ENCODE assay signal across 14 mouse cellular contexts in genomic region chr6:34868507-34869217, GRCm38 (mm10). TPM values are rescaled to one million over a fixed set of nuclear protein-coding genes. Genes with fewer than 3 reads are reported as not detected.
DNase-seq lines count a peak whose midpoint lies in the region; ATAC-seq and TF ChIP-seq lines count a peak whose summit lies in the region.
"Had no signal": no experiment of that assay in that cellular context is flagged by ENCODE, and none has a peak within 500 bp of the region (broad histone marks: within the 10 kb centered on the region; RNA-seq: fewer than 3 reads in every experiment).

No protein-coding gene starts in this region.

- ATAC-seq in erythroblast, adult 5-6 weeks (replicated peaks; ENCODE audit: low FRiP score, poor library complexity, severe bottlenecking) = no peak; the same call in 1 of the 2 replicates
- ATAC-seq in kidney, postnatal 0 days (replicated peaks; ENCODE audit: low FRiP score, low read depth) = no peak
- ATAC-seq in CD4-positive, CD25-positive, alpha-beta regulatory T cell, adult 4 months = peak; percentile 3
- ATAC-seq in liver, embryonic 12.5 days = peak; percentile 46
- ATAC-seq: Patski had no signal

- H3K4me1 ChIP-seq in erythroblast, embryonic 14.5 days (ENCODE audit: control insufficient read depth) = peaks cover 78% of the 10 kb centered on the region
- H3K4me1 ChIP-seq in kidney, postnatal 0 days (replicated peaks; ENCODE audit: insufficient read depth, low read length) = peaks cover 7% of the 10 kb centered on the region
- peaks cover 90% of the 10 kb centered on the region for H3K4me1 ChIP-seq in liver, embryonic 12.5 days

- 73% methylated on average over 20 of the region's 20 CpGs for WGBS in kidney, postnatal 0 days
- 40% methylated on average over 20 of the region's 20 CpGs for WGBS in liver, embryonic 12.5 days (ENCODE audit: insufficient replicate concordance)

- no peak overlapping the region for H3K9ac ChIP-seq in kidney, postnatal 0 days (ENCODE audit: low read depth, low read length)
- peak overlapping the region; percentile 62 for H3K9ac ChIP-seq in liver, embryonic 12.5 days
- H3K9ac ChIP-seq: midbrain, embryonic 12.5 days had no signal

- peak overlapping the region; percentile 49 for H3K4me3 ChIP-seq in erythroblast, embryonic 14.5 days (replicated peaks)
- no peak overlapping the region for H3K4me3 ChIP-seq in kidney, postnatal 0 days (replicated peaks; ENCODE audit: low read depth, low read length)
- H3K4me3 ChIP-seq in liver, embryonic 12.5 days = peak overlapping the region; percentile 12; the same call in 1 of the 2 replicates
- H3K4me3 ChIP-seq: midbrain, embryonic 12.5 days had no signal

- DNase-seq in kidney, postnatal 0 days (ENCODE audit: low spot score) = no peak
- DNase-seq in kidney, postnatal 14 days = no peak
- no peak for DNase-seq in T-cell, adult 2 months (ENCODE audit: low spot score)
- DNase-seq in gastrocnemius, postnatal 4 days (ENCODE audit: low spot score in 2 of 2) = no peak
- DNase-seq: cerebellum, postnatal 36 days; kidney, postnatal 10 days had no signal

- TF ChIP-seq CTCF in kidney, postnatal 0 days (IDR thresholded peaks at IDR 0.05; ENCODE audit: low read depth) = no peak

- H3K27me3 ChIP-seq in erythroblast, embryonic 14.5 days (ENCODE audit: control insufficient read depth) = no peaks in the 10 kb centered on the region
- H3K27me3 ChIP-seq in kidney, postnatal 0 days (ENCODE audit: insufficient read depth, low read length) = no peaks in the 10 kb centered on the region
- no peaks in the 10 kb centered on the region for H3K27me3 ChIP-seq in liver, embryonic 12.5 days (replicated peaks)
- H3K27me3 ChIP-seq: midbrain, embryonic 12.5 days; Patski had no signal

- H3K4me2 ChIP-seq in kidney, postnatal 0 days (ENCODE audit: low read length) = no peak overlapping the region
- H3K4me2 ChIP-seq in liver, embryonic 12.5 days = peak overlapping the region; percentile 64
- H3K4me2 ChIP-seq: midbrain, embryonic 12.5 days had no signal

- H3K9me3 ChIP-seq in erythroblast, embryonic 14.5 days (ENCODE audit: control insufficient read depth, low read length) = no peaks in the 10 kb centered on the region
- H3K9me3 ChIP-seq in kidney, postnatal 0 days (replicated peaks; ENCODE audit: low read length) = no peaks in the 10 kb centered on the region
- H3K9me3 ChIP-seq in liver, embryonic 12.5 days (replicated peaks) = no peaks in the 10 kb centered on the region
- H3K9me3 ChIP-seq: midbrain, embryonic 12.5 days had no signal

- peak overlapping the region; percentile 10; the same call in 1 of the 2 replicates for H3K27ac ChIP-seq in kidney, postnatal 0 days
- H3K27ac ChIP-seq in liver, embryonic 12.5 days = peak overlapping the region; percentile 92
- H3K27ac ChIP-seq: midbrain, embryonic 12.5 days had no signal

- peaks cover 28% of the 10 kb centered on the region for H3K36me3 ChIP-seq in erythroblast, embryonic 14.5 days (ENCODE audit: control insufficient read depth)
- no peaks in the 10 kb centered on the region for H3K36me3 ChIP-seq in kidney, postnatal 0 days (ENCODE audit: insufficient read depth, low read length)
- H3K36me3 ChIP-seq in liver, embryonic 12.5 days = peaks cover 14% of the 10 kb centered on the region

RNA-seq across cellular contexts. Expression of gene Tmem140, which starts 5.7 kb away (rescaled TPM):
- 0.01 TPM in 1 of 2 replicates, not detected in the other for polyA plus RNA-seq in erythroblast, embryonic 14.5 days (2012)
- 45.5 and 64.6 TPM in 2 replicates for total RNA-seq in erythroblast, adult 5-6 weeks (2015; ENCODE audit: low replicate concordance)
- total RNA-seq in erythroblast, adult 5-6 weeks (2017; ENCODE audit: low replicate concordance) = 56.7 and 80.9 TPM in 2 replicates
- polyA plus RNA-seq in kidney, postnatal 0 days (2015; fragmentation: Nextera tagmentation; extraction: Ambion mirVana) = 6.2 and 7.3 TPM in 2 replicates
- polyA plus RNA-seq in CD4-positive, CD25-positive, alpha-beta regulatory T cell, adult 4 months (2017; shearing (Covaris generic)) = 10 to 100 TPM; 21.8 to 22.6 TPM
- polyA plus RNA-seq in liver, embryonic 12.5 days (2016; fragmentation: Nextera tagmentation; extraction: Ambion mirVana) = 2.6 and 3.7 TPM in 2 replicates
- 1 to 10 TPM; 8.6 to 9.7 TPM for total RNA-seq in gastrocnemius, postnatal 4 days (2021)

RNA-seq across cellular contexts. Expression of gene Cyren, which starts 9.2 kb away (rescaled TPM):
- polyA plus RNA-seq in erythroblast, embryonic 14.5 days (2012) = 0.88 and 1.4 TPM in 2 replicates
- 4.0 and 8.1 TPM in 2 replicates for total RNA-seq in erythroblast, adult 5-6 weeks (2015; ENCODE audit: low replicate concordance)
- total RNA-seq in erythroblast, adult 5-6 weeks (2017; ENCODE audit: low replicate concordance) = 5.8 and 9.8 TPM in 2 replicates
- 9.6 and 9.9 TPM in 2 replicates for polyA plus RNA-seq in kidney, postnatal 0 days (2015; fragmentation: Nextera tagmentation; extraction: Ambion mirVana)
- polyA plus RNA-seq in CD4-positive, CD25-positive, alpha-beta regulatory T cell, adult 4 months (2017; shearing (Covaris generic)) = 1 to 10 TPM; 5.0 to 5.9 TPM
- polyA plus RNA-seq in liver, embryonic 12.5 days (2016; fragmentation: Nextera tagmentation; extraction: Ambion mirVana) = 16.0 and 16.5 TPM in 2 replicates
- 1 to 10 TPM; 7.9 TPM for total RNA-seq in gastrocnemius, postnatal 4 days (2021)

RNA-seq across cellular contexts. Expression of gene Wdr91, which starts 42.0 kb away (rescaled TPM):
- polyA plus RNA-seq in erythroblast, embryonic 14.5 days (2012) = 6.8 and 7.5 TPM in 2 replicates
- total RNA-seq in erythroblast, adult 5-6 weeks (2015; ENCODE audit: low replicate concordance) = 35.7 and 37.4 TPM in 2 replicates
- total RNA-seq in erythroblast, adult 5-6 weeks (2017; ENCODE audit: low replicate concordance) = 53.2 and 72.1 TPM in 2 replicates
- 10.2 and 10.6 TPM in 2 replicates for polyA plus RNA-seq in kidney, postnatal 0 days (2015; fragmentation: Nextera tagmentation; extraction: Ambion mirVana)
- polyA plus RNA-seq in CD4-positive, CD25-positive, alpha-beta regulatory T cell, adult 4 months (2017; shearing (Covaris generic)) = 10 to 100 TPM; 20.0 to 30.1 TPM
- 14.2 and 18.6 TPM in 2 replicates for polyA plus RNA-seq in liver, embryonic 12.5 days (2016; fragmentation: Nextera tagmentation; extraction: Ambion mirVana)
- 10 to 100 TPM; 17.5 to 18.7 TPM for total RNA-seq in gastrocnemius, postnatal 4 days (2021)

RNA-seq across cellular contexts. Expression of gene Stra8, which starts 51.3 kb away (rescaled TPM):
- polyA plus RNA-seq in erythroblast, embryonic 14.5 days (2012) = not detected in 2 replicates
- not detected in 2 replicates for total RNA-seq in erythroblast, adult 5-6 weeks (2015; ENCODE audit: low replicate concordance)
- not detected in 2 replicates for total RNA-seq in erythroblast, adult 5-6 weeks (2017; ENCODE audit: low replicate concordance)
- not detected in 2 replicates for polyA plus RNA-seq in kidney, postnatal 0 days (2015; fragmentation: Nextera tagmentation; extraction: Ambion mirVana)
- polyA plus RNA-seq in CD4-positive, CD25-positive, alpha-beta regulatory T cell, adult 4 months (2017; shearing (Covaris generic)) = under 1 TPM in 1 of 2 experiments, not detected in 1; 0.27 TPM
- not detected in 2 replicates for polyA plus RNA-seq in liver, embryonic 12.5 days (2016; fragmentation: Nextera tagmentation; extraction: Ambion mirVana)
- total RNA-seq in gastrocnemius, postnatal 4 days (2021) = not detected
- total RNA-seq: left cerebral cortex, postnatal 14 days had no signal
- polyA plus RNA-seq: heart, embryonic 14.5 days; midbrain, embryonic 12.5 days; Patski had no signal

Comparison
In these comparisons a context has a peak if more than half of its experiments do, and no peak if none do; other contexts are left out.
1. ATAC-seq: peak in CD4-positive, CD25-positive, alpha-beta regulatory T cell, adult 4 months (single experiment) and liver, embryonic 12.5 days (single experiment); none in erythroblast, adult 5-6 weeks (single experiment) and kidney, postnatal 0 days (single experiment).